Mouse (Mus musculus): Measurements from ENCODE around the gene Gm37240.

Gm37240 gene

DNA sequence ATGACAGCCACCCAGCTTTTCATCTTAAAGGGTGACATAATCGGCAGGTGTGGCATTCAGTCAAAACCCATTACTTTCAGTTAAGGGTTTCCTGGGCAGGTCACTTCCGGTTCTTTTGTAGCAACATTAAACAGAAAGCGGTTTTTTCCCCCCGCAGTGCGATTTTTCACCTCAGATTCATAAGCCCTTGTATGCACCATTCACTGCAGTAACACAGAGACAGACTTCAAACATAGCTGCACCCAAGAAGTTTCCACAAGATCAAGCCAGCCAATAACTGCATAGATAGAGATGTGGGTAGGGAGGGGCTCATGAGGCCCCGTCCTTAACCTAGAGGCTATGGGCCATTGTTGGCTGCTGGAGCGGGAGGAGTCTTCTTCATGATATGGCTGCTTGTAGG is 760.3 kb downstream of the Gm37240 start:
- in situ Hi-C loops (cut with MboI), result no loop called here

DNA sequence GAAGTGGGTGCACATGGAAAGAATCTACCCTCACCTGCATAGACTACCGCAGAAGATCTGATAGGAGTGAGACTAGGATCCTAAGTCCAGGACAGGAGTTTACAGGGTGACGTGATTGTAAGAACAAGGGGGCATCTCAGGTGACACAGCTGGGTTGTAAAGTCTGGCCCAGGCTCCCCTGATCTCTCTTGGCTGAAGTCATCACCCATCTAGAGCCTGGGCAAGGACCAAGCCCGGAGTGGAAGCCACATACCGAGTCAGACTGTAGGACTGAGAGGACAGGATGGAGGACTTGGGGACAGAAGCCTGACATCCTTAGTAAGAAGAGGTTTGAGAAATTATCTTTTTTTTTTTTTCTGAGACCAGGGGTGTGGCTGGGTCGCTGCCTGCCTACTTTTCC is 761.8 kb downstream of the Gm37240 start:
- in situ Hi-C loops (cut with MboI), result no loop called here

DNA sequence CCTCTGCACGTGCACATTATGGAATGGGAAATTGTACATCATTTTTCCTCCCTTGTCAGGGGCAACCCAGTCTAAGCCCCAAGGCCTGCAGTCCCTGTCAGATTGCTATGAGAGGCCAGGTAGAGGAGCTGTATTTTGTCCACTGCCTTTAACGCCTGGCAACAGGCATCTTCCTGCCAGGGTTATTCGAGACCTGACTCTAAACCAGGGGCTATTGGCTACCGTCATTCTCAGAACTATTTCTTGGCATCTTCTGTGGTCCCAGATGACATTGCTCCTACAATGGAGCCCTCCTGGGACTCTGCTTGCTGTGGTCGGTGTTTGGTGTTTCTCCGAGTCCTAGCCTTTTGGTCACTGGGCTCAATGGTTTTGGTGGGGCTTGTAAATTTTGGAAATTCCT is 762.4 kb downstream of the Gm37240 start:
- in situ Hi-C loops (cut with MboI), result no loop called here

DNA sequence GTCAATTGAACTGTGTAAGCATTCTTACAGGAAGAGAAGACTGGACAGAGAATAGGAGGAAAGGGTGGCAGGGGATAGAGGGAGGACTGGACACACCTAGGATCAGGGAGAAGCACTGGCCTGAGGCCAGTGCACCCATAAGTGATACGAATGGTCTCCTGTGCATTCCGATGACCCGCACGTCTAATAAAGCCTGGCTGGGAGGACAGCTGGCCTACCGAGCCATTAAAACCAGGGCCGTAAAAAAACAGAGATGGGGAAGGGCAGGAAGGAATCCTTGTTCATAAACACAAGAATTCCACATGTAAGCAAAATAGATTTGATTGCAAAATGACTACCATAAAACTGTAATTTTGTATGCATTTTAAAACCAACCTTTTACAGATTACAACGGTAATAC is 762.9 kb downstream of the Gm37240 start:
- in situ Hi-C loops (cut with MboI), result no loop called here

DNA sequence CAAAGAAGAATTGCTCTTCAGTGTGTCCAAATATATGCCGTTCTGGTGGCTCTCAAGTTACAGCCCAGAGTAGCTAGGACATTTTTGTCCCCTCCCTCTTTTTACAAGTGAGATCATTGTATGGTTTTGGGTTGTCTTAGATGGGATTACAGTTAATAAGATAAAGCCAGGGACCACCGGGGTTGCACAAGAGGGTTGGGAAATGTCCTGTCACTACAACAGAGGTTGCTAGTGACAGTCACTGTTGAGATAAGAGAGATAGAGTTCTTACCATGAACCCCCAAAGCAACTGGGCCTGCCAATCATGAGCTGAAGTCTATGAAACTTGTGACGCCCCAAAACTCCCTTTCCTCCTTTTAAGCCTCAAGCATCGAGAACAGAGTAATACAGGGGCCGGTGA is 769.6 kb downstream of the Gm37240 start:
- in situ Hi-C loops (cut with MboI), result no loop called here

DNA sequence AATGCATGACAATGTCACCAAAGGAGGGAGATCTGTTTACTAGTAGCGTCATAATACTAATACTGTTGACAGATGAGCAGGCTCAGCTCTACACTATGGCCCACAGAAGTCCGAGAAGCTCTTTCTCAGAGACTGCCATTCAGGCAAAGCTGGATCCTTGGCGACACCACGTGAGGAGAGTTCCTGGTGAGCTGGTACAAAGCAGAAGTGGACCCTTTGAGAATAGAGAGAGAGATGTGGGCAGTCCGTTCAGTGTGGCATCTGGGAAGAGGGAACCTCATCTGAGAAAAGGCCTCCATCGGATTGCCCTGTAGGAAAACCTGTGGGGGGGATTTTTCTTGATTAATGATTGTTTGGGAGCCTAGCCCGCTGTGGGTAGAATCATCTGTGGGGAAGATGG is 770.3 kb downstream of the Gm37240 start:
- in situ Hi-C loops (cut with MboI), result no loop called here

DNA sequence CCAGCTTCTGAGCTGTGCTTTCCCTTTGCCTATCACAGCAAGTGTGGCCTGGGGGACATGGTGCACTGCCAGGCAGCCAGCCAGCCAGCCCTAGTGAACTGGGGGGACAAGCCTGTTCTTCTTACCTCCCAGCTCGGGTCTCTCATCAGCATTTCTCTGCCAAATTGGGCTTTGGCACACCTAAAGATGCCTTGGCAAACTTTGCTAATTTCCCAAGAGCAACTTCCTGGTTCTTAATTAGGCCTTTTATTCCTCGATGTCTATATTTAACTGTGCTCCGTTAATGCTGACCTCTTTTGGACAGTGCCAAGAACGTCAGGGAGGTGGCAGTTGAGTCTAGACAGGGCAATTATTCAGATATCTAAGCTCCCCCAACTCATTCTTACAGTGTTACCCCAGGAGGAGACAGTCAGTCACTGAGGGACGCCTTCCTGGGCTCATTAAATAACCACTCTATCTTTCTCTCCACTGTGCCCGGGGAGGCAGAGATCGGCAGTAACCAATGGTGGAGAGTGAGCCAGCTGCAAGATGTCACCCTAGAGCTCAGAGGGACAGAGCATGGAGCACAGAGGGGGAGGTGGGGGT is 771.3 kb downstream of the Gm37240 start:
- in situ Hi-C loops (cut with MboI), result no loop called here

DNA sequence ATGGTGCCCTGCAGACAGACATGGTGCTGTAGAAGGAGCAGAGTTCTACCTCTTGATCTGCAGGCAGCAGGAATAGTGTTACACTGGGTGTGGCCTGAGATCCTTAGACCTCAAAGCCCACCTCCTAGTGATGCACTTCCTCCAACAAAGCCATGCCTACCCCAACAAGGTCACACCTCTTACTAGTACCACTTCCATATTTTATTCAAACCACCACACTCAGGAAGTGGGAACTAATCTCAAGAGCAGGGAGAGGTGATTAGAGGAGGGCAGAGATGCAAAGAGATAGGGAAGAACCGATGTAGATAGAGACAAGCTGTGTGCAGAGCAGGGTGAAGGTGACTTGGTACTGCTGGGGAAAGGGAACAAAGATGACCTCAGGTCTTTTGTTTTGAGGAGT is 773.8 kb downstream of the Gm37240 start:
- in situ Hi-C loops (cut with MboI), result no loop called here

DNA sequence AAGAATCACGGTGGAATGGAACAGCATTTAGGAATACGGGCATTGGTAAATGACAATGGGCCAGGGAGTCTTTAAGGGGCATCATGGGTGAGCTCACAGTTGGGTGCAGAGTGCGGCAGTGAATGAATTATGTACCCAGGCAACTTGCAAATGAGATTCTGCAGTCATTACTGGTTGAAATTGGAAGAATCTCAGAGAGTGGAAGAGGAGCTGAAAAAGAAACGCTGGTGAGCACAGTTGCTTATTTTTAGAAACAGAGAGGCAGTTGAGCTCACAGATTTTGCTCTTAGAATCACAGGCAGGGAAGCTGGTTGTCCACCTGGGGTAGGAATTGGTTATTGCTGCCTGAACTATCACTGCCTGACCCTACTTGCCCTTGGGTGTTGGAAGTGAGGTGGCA is 776.6 kb downstream of the Gm37240 start:
- in situ Hi-C loops (cut with MboI), result no loop called here

DNA sequence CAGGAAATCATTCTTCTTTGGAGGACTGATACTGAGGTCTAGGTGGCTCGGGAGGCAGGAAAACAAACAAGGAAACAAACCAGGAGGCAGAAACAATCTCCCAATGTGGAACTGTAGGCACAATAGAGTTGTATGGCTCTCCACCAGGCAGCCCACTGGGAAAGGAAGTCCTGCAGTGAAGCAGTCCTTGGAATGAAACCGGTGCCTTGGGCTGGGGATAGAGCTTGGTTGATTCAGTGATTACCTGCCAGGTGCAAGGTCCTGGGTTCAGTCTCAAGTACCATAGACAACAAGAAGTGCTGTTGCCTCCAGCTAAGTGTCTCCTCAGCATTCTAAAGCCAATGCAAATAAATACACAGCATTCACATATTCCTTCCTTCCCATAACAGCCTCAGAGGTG is 778.1 kb downstream of the Gm37240 start:
- in situ Hi-C loops (cut with MboI), result no loop called here

DNA sequence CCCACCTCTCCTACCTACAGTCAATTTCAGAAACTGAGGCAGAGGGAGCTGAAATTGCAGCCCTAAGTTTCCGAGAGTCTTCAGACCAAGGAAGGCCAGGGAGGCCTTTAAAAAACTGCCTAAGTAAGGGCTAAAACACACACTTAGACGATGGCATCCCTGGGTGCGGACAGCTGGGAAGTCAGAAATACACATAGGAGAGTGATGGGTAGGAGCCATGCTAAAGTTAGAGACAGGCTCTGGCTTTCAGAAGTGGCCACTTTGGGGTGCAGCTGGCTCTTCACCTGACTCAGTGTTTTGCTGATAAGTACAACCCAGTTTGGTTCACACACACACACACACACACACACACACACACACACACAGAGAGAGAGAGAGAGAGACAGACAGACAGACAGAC is 778.9 kb downstream of the Gm37240 start:
- in situ Hi-C loops (cut with MboI), result no loop called here

DNA sequence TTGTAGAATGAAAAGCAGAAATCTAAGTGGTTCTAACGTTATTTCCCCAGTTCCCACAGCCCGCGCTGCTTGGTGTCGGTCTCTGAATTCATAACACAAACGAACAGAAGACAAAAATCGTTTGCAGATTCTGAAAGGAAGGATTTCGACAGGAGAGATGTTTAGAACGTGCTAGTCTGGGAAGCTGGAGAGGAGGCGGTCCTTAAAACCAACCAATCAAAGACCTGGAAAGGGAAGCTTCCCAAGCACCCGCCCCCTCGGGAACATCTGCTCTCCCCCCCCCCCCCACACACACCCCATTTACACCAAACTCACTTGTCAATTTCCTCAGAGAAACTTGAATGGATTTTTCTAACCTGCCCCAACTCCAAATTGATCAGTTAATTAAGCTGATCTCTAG is 780.4 kb downstream of the Gm37240 start:
- in situ Hi-C loops (cut with MboI), result no loop called here

DNA sequence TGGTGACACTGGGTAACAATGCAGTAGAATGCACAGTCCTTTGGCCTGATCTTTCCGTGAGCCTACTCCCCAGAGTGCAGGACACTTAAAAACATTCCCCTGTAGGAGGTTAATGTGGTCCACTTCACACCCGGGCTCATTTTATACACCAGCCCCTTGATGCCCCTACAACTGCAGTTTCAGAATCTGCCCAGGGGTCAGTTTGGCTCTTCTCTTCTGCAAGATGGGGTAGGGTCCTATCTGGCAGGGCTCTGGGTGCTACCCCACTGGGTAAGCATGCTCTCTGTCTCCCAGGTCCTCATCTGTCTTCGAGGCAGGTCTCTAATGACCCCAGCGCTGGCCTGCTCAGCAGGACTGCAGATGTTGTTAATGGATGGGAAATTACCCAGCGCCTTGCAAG is 783.0 kb downstream of the Gm37240 start:
- in situ Hi-C loops (cut with MboI), result no loop called here

DNA sequence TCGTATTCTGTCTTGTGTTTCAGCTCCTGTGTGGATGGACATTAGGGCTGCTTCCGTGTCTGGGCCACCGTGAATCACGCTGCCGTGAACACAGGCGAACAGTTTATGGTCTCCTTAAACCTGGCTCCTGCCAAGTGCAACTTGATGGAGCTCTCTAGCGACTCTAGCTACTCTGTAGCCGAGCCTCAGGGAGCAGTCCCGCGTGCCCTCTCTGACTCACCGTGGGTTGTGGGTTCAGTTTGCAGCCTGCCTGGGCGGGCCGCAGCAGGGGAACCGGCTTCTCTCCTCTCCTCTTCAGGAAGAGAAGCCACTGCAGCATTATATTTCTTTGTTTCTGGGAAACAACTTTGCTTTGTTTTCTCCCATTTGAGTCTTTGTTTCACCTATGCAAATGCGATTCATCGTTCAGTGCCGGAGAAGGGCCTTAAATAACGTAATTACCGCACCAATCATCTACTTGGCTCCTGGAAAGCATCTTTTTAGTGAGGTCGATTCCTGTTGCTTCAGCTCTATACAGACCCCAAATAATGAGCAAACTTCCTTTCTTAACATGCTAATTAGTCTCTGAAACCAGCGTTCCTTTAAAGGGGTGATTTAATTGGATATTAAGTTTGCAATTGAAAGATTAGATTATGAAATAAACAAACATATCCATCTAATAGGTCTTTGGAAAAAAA is 806.3 kb downstream of the Gm37240 start:
- in situ Hi-C loops (cut with MboI), result no loop called here

DNA sequence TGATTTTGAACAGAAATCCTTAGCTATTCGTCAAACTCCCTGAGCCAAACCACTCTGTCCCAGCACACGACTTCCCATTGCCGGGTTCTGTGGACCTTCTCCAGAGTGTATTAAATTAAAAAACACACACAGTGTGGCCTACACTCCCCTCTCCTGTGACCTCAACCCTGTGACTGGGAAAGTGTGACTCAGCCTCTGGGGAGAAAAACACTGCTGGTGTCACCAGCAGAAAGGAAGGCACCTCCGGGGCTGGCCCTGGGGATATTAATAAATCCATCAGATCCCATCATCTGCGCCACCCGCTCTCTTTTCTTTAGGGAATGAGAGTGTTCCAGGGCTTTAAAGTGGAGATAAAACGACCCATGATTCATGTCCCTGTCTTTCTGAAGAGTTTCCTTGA is 823.2 kb downstream of the Gm37240 start:
- in situ Hi-C loops (cut with MboI), result no loop called here

DNA sequence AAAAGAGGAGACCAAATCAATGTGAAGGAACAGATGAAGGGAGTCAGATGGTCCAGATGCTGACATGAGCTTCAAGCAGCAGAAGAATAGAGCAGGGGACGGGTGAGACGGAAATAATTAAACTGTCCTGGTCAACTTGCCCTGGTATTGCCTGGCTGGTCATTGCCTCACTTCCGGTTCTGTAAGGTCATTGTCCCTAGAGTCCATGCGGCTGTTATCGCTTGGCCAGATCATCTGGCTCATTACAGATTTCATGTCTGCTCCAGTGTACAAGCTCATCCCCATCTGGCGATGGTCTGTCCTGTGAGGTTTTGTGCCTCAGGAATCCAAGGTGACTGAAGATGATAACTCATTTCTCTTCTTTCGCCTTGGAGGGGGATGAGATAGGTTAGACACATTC is 827.2 kb downstream of the Gm37240 start:
- in situ Hi-C loops (cut with MboI), result no loop called here

DNA sequence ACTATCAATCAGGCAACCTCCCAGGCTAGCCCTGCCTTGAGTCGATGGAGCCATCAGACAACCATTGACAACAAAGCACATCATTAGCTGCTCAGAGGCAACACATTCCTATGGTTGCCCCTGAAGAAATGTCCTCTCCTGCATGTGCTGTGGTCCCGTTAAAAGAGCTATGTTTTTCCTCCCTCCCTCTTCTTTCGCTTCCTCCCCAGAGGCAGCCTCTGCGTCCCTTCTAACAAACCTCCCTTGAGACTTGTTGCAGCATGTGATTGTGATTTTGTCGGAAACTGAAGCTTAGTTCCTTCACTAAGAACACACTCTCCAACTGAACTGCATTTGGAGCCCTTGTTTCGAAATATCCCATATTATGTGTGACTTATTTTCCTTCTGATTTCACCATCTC is 830.1 kb downstream of the Gm37240 start:
- in situ Hi-C loops (cut with MboI), result no loop called here

DNA sequence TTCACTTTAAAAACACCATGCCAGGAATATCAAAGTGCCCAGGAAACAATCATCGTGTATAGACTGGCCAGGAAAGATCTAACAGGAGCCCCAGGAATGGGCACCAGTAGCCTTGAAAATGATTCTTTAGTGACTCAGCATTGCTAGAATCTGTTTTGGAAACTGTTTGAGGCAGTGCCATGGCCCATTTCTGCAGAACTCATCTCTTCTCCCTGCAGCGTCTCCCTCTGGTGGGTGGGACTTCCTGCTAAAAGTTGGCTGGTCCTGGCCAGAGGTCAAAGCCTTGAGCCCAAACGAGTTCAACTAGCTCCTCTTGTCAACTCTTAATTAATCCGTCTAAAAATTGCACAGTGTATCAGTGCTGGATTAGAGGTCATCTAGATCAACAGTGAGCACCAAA is 833.8 kb downstream of the Gm37240 start:
- in situ Hi-C loops (cut with MboI), result no loop called here

DNA sequence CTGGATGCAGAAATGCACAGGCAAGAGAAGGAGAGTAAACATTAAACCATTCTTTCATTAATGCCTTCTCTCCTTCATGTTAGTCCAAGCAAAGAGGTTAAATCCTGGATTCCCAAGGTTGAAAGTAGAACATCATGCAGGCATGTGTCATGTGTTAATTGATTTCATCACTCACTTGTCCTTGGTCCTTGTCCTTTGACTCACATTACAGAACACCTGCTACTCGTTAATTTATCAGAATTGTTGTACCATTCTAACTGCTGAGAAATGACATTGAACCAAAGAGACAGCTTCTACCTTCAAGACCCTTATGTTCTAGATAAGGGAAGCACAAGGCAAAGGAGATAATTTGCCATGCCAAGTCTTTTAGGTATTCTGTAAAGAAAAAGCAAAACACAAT is 835.1 kb downstream of the Gm37240 start:
- in situ Hi-C loops (cut with MboI), result no loop called here

DNA sequence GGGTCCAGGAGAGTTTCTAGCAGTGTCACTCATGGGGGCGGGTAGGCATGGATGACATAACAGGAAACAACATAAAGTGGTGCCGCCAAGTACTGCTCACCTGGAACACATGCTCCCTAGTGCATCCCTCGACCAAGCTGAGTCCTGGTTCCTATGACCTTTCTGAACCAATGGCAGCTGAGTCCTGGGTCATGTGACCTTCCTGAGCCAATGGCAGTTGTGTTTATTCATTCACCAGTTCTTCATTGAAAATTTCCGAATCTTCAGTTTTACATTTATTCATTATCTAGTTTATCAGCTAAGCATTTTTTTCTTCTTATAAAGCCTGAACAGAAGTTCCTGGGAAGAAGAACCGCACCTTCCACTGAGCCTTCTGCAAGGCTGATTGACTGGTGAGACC is 838.7 kb downstream of the Gm37240 start:
- in situ Hi-C loops (cut with MboI), result no loop called here

DNA sequence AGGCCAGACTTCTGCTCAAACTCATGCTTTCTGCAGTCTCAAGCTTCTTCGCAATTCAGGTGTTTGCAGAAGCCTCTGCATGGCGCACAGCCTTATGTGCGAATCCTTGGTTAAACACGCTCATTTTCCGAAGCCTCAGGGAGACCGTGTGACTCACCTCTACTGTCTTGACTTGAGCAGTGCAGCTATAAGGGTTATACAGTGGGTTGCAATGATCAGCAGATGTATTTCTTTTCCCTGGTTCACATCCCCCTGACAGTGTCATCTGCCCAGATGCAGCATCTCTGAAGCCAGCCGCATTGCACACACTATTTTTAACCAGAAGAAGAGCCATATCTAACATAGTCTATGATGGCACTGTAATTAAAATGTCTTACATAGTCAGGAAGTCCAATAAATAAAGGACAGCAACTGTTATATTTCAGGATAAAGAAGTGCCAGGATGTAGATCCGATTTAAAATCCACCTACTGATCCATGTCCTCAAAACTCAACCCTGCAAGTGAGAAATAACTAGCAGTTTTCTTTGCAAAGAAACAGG is 843.6 kb downstream of the Gm37240 start:
- in situ Hi-C loops (cut with MboI), result no loop called here

DNA sequence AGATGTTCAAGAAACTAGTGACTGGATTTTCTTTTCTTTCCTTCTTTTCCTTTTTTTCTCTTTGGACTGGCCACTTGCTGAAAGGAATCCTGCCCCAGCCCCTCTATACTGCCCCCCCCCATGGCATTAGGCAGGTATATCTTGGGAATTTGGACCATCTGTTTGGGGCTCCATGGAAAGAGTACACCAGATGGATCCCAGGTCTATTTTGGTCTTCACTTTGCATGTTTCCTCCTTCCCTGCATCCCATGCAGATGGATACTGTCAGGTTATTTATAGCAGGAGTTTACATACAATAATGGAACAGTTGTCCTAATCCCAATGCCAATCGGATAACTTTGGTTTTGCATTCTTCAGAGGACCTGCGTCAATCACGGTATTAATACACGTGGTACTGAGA is 845.2 kb downstream of the Gm37240 start:
- in situ Hi-C loops (cut with MboI), result no loop called here

DNA sequence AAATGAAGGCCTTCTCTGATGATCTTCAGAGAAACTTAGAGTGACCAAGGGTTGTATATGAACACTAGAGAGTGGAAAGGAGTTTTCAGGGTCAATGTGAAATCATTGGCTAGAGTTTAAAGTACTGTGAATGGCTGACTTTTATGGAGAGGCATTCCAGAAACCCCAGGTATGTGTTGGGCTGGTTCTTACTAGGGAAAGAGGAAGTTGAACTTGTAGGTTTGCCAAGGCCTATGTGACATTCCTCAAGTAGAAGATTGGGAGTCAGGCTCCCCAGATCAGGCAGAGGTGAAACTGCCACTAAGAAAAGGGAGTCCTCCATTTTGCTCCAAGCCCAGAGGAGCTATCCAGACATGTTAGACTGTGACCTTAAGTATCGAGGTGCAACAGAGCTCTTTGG is 858.2 kb downstream of the Gm37240 start:
- in situ Hi-C loops (cut with MboI), result no loop called here

All from mature B cell (primary cell).